Mouse (Mus musculus): ENCODE measurements around the gene Arrdc1. TPM values are rescaled to one million over a fixed set of nuclear protein-coding genes. Genes with fewer than 3 reads are reported as not detected.
"Not testable (repeated sequence)": the region's sequence is repeated elsewhere in the genome, so short reads cannot be mapped to it uniquely, and the experiment has no call there.

Arrdc1 gene
- polyA plus RNA-seq, 1 experiment from 2014 or later: 10.7 TPM

DNA sequence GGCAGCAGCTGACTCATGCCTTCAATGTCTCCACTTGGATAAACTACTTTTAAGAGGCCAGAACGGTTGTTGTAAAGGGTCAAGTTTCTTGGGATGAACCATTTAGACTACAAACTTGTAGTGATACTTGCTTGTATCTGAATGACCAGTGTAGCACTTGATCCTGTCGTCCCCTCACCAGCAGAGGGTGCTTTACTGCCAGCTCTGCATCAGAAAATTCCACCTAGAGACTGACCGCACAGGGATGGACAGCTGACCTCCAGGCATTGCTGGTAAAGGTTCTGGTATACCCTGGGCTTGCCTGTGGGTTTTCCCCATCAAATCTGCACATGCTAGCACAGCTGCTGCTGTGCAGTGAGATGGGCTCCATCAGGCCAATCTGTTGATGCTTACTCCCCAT lies 25.9 kb upstream of the Arrdc1 start:
- Histone ChIP-seq H3K27ac (replicated peaks; ENCODE audit: low read depth, low read length) (no peak overlapping the region), H3K9ac (replicated peaks; ENCODE audit: low read length) (no peak overlapping the region), H3K27me3 (ENCODE audit: control insufficient read depth, insufficient read depth, low read length) (no peaks in the 10 kb centered on the region), H3K4me1 (ENCODE audit: control insufficient read depth, insufficient read depth, low read length) (no peaks in the 10 kb centered on the region), H3K36me3 (replicated peaks; ENCODE audit: control insufficient read depth, insufficient read depth, low read depth, low read length) (peaks cover 14% of the 10 kb centered on the region), H3K4me3 (ENCODE audit: low read depth, low read length) (no peak overlapping the region), H3K9me3 (replicated peaks; ENCODE audit: control insufficient read depth, low read length) (no peaks in the 10 kb centered on the region), H3K4me2 (ENCODE audit: low read depth, low read length) (no peak overlapping the region)
- 31% methylated on average over 3 of the region's 3 CpGs for WGBS
- ATAC-seq (replicated peaks; ENCODE audit: insufficient number of reproducible peaks, low FRiP score, low TSS enrichment, low read depth): no peak
- peak; percentile 42 for DNase-seq (ENCODE audit: low spot score)

DNA sequence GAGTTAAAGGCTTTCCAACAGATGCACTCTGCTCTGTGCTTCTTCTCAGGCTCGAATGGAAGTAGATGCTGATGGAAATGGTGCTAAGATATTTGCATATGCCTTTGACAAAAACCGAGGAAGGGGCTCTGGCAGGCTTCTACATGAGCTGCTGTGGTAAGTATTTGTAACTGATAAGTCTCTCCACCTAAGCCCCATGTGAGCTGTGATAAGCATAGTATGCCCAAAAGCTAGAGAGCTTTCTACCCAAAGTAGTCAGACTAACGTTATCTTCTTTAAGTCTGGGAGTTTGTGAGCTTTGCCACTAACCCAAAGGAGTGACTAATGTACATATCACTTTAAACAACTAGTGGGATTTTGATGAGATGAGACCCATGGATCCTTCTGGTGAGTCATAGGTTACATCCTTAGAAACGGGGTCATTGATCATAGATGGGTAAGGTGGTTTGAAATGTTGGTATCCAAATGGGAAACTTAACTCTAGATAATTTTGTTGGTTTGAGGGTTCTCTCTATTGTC lies 17.5 kb upstream of the Arrdc1 start:
- no peaks in the 10 kb centered on the region for H3K9me3 ChIP-seq (replicated peaks; ENCODE audit: control insufficient read depth, low read length)
- H3K27me3 ChIP-seq (ENCODE audit: control insufficient read depth, insufficient read depth, low read length): no peaks in the 10 kb centered on the region
- no peak overlapping the region for H3K4me2 ChIP-seq (ENCODE audit: low read depth, low read length)
- peaks cover 2% of the 10 kb centered on the region; the same call in 1 of the 2 replicates for H3K4me1 ChIP-seq (ENCODE audit: control insufficient read depth, insufficient read depth, low read length)
- WGBS: 89% methylated on average over 4 of the region's 4 CpGs
- H3K4me3 ChIP-seq (ENCODE audit: low read depth, low read length): no peak overlapping the region
- H3K9ac ChIP-seq (replicated peaks; ENCODE audit: low read length): no peak overlapping the region
- H3K36me3 ChIP-seq (replicated peaks; ENCODE audit: control insufficient read depth, insufficient read depth, low read depth, low read length): peaks cover 3% of the 10 kb centered on the region
- DNase-seq (ENCODE audit: low spot score): no peak
- no peak for ATAC-seq (replicated peaks; ENCODE audit: insufficient number of reproducible peaks, low FRiP score, low TSS enrichment, low read depth)
- no peak overlapping the region for H3K27ac ChIP-seq (replicated peaks; ENCODE audit: low read depth, low read length)

DNA sequence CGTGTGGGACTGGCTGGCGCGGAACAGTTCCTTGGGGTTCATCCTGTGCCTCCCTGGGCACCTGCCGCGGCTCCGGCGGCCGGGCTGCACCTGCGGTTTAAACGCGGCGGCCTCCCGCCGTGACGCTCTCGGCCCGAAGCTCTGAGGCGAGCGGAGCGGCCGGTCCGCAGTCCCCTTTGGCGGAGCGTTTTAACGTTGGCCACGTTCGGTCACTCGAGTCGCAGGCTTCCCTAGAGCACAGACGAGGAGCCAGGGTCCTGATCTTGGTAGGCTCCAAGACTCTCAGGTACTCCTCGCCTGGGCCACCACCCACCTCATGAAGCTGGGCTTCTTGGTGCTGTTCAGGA lies 15.1 kb upstream of the Arrdc1 start:
- Histone ChIP-seq H3K9me3 (replicated peaks; ENCODE audit: control insufficient read depth, low read length) (no peaks in the 10 kb centered on the region), H3K4me1 (ENCODE audit: control insufficient read depth, insufficient read depth, low read length) (peaks cover 2% of the 10 kb centered on the region; the same call in 1 of the 2 replicates), H3K36me3 (replicated peaks; ENCODE audit: control insufficient read depth, insufficient read depth, low read depth, low read length) (no peaks in the 10 kb centered on the region; the same call in none of the 2 replicates), H3K27me3 (ENCODE audit: control insufficient read depth, insufficient read depth, low read length) (no peaks in the 10 kb centered on the region), H3K27ac (replicated peaks; ENCODE audit: low read depth, low read length) (no peak overlapping the region; the same call in 1 of the 2 replicates), H3K4me2 (ENCODE audit: low read depth, low read length) (peak overlapping the region; percentile 88), H3K9ac (replicated peaks; ENCODE audit: low read length) (peak overlapping the region; percentile 81), H3K4me3 (ENCODE audit: low read depth, low read length) (peak overlapping the region; percentile 91)
- WGBS: 0% methylated on average over 31 of the region's 31 CpGs
- DNase-seq (ENCODE audit: low spot score) (peak; percentile 28), ATAC-seq (replicated peaks; ENCODE audit: insufficient number of reproducible peaks, low FRiP score, low TSS enrichment, low read depth) (no peak)

DNA sequence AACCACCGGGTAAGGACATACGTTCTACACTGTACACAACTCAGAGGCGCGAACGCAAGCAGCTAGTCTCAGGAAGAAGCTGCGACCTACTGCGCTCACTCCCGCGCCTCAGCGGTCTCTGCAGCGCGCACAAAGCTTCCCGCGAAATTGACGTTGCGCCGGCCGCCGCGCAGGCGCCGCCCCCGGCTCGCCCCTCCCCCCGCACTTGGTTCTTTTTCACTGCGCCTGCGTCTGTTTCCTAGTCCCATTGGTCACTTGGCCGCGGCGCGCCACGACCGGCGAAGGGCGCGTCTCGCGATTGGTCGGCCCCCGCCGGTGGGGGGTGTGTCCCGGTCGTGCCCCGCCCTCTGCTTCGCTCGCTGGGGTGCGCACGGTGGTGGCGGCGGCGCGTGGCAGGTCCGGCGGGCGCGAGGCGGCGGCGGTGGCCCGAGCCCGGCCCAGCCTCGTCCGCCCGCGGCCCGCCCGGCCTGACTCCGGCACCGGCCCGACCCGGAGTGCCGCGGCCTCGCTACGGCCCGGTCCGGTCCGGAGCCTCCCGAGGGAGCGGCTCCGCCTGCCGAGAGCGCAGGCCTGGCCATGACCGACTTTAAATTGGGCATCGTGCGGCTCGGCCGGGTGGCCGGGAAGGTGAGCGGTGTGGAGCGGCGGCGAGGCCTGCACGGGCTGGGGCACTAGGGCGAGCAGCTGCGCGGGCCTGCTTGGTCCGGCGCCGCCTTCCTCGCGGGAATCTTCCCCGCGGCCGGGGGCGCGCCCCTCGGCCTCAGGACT lies 14.6 kb upstream of the Arrdc1 start, which contains the start of gene Zmynd19:
Gene Zmynd19 (plus strand): TSS at position 372 of the 768 bp plus-strand sequence.
- WGBS: under 1% methylated on average over 60 of the region's 108 CpGs
- no peaks in the 10 kb centered on the region; the same call in none of the 2 replicates for H3K36me3 ChIP-seq (replicated peaks; ENCODE audit: control insufficient read depth, insufficient read depth, low read depth, low read length)
- DNase-seq (ENCODE audit: low spot score): peak; percentile 99
- H3K4me2 ChIP-seq (ENCODE audit: low read depth, low read length): peak within 1 kb of the TSS; percentile 88
- H3K4me3 ChIP-seq (ENCODE audit: low read depth, low read length): peak within 1 kb of the TSS; percentile 91
- no peaks in the 10 kb centered on the region for H3K27me3 ChIP-seq (ENCODE audit: control insufficient read depth, insufficient read depth, low read length)
- peak; percentile 93 for ATAC-seq (replicated peaks; ENCODE audit: insufficient number of reproducible peaks, low FRiP score, low TSS enrichment, low read depth)
- no peaks in the 10 kb centered on the region for H3K9me3 ChIP-seq (replicated peaks; ENCODE audit: control insufficient read depth, low read length)
- H3K9ac ChIP-seq (replicated peaks; ENCODE audit: low read length): peak within 1 kb of the TSS; percentile 81
- H3K4me1 ChIP-seq (ENCODE audit: control insufficient read depth, insufficient read depth, low read length): peaks cover 2% of the 10 kb centered on the region; the same call in 1 of the 2 replicates
- no peak within 1 kb of the TSS; the same call in 1 of the 2 replicates for H3K27ac ChIP-seq (replicated peaks; ENCODE audit: low read depth, low read length)

DNA sequence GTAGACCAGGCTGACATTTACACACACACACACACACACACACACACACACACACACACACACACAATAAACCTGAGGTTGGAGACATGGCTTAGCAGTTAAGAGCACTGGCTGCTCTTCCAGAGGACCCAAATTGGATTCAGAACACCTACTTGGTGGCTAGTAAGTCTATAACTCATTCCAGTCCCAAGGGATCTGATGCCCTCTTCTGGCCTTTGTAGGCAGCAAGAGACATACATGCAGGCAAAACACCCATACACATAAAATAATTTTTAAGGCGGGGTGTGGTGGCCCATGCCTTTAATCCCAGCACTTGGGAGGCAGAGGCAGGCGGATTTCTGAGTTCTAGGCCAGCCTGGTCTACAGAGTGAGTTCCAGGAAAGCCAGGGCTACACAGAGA lies 9.3 kb upstream of the Arrdc1 start:
- not testable (repeated sequence) for H3K4me3 ChIP-seq (ENCODE audit: low read depth, low read length); ATAC-seq (replicated peaks; ENCODE audit: insufficient number of reproducible peaks, low FRiP score, low TSS enrichment, low read depth); H3K36me3 ChIP-seq (replicated peaks; ENCODE audit: control insufficient read depth, insufficient read depth, low read depth, low read length); H3K27ac ChIP-seq (replicated peaks; ENCODE audit: low read depth, low read length); H3K9me3 ChIP-seq (replicated peaks; ENCODE audit: control insufficient read depth, low read length); H3K9ac ChIP-seq (replicated peaks; ENCODE audit: low read length); H3K4me1 ChIP-seq (ENCODE audit: control insufficient read depth, insufficient read depth, low read length); H3K4me2 ChIP-seq (ENCODE audit: low read depth, low read length); H3K27me3 ChIP-seq (ENCODE audit: control insufficient read depth, insufficient read depth, low read length); DNase-seq (ENCODE audit: low spot score)
- 65% methylated on average over 2 of the region's 2 CpGs for WGBS

DNA sequence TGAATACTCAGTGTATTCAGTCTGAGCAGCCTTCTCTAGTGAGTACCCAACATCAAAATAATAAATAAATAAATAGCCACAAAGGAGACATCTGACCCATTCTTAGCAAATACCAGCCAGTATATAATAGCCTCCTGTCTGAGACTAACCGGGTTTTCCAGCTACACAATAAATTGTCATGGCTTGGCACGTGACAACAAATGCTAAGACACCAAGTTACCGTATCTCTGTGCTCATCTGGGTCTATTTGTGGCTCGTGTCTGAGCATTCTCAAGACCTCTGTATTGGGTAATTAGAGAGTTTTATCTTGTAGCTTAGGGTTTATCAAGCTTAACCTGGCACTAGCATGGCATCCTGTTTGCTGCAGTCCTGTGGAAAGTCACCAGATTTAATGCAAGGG lies 7.0 kb upstream of the Arrdc1 start:
- H3K36me3 ChIP-seq (replicated peaks; ENCODE audit: control insufficient read depth, insufficient read depth, low read depth, low read length): no peaks in the 10 kb centered on the region
- no peaks in the 10 kb centered on the region for H3K27me3 ChIP-seq (ENCODE audit: control insufficient read depth, insufficient read depth, low read length)
- ATAC-seq (replicated peaks; ENCODE audit: insufficient number of reproducible peaks, low FRiP score, low TSS enrichment, low read depth): no peak
- H3K9ac ChIP-seq (replicated peaks; ENCODE audit: low read length): no peak overlapping the region
- H3K27ac ChIP-seq (replicated peaks; ENCODE audit: low read depth, low read length): no peak overlapping the region
- no peaks in the 10 kb centered on the region for H3K9me3 ChIP-seq (replicated peaks; ENCODE audit: control insufficient read depth, low read length)
- H3K4me3 ChIP-seq (ENCODE audit: low read depth, low read length): no peak overlapping the region
- H3K4me1 ChIP-seq (ENCODE audit: control insufficient read depth, insufficient read depth, low read length): no peaks in the 10 kb centered on the region
- 73% methylated on average over 4 of the region's 4 CpGs for WGBS
- H3K4me2 ChIP-seq (ENCODE audit: low read depth, low read length): no peak overlapping the region
- DNase-seq (ENCODE audit: low spot score): no peak

DNA sequence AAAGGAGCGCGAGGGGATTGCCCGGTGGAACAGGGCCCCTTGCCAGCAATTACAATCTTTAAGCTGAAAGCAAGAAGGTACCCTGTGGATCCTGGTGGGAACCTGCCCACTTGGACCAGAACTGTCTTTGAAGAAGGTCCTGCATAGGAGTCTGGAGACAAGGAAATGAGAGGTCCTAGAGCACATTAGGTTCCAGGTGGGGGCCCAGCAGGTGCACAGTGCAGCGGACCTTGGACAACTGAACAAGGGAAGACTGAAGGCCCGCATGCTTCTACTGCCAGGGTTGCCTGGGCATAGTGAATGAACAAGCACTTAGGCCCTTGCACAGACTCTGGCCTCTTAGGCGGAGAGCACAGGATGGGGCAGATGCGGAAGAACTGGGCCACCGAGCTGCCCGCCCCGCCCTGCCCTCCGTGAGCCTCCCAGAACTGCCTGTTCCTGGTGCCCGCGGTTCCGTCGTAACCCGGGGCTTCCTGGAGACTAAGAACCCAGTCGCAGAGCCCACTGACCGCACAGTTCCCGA lies 550 bp downstream of the Arrdc1 start:
- peak; percentile 11 for DNase-seq (ENCODE audit: low spot score)
- Histone ChIP-seq H3K9ac (replicated peaks; ENCODE audit: low read length) (peak overlapping the region; percentile 66), H3K27ac (replicated peaks; ENCODE audit: low read depth, low read length) (0 out of 2 replicates have a peak overlapping the region, but pooled peaks have one; percentile 13), H3K4me3 (ENCODE audit: low read depth, low read length) (peak overlapping the region; percentile 58), H3K4me2 (ENCODE audit: low read depth, low read length) (peak overlapping the region; percentile 95), H3K27me3 (ENCODE audit: control insufficient read depth, insufficient read depth, low read length) (no peaks in the 10 kb centered on the region), H3K36me3 (replicated peaks; ENCODE audit: control insufficient read depth, insufficient read depth, low read depth, low read length) (no peaks in the 10 kb centered on the region), H3K9me3 (replicated peaks; ENCODE audit: control insufficient read depth, low read length) (no peaks in the 10 kb centered on the region), H3K4me1 (ENCODE audit: control insufficient read depth, insufficient read depth, low read length) (no peaks in the 10 kb centered on the region)
- peak; percentile 54 for ATAC-seq (replicated peaks; ENCODE audit: insufficient number of reproducible peaks, low FRiP score, low TSS enrichment, low read depth)
- 4% methylated on average over 19 of the region's 19 CpGs for WGBS

DNA sequence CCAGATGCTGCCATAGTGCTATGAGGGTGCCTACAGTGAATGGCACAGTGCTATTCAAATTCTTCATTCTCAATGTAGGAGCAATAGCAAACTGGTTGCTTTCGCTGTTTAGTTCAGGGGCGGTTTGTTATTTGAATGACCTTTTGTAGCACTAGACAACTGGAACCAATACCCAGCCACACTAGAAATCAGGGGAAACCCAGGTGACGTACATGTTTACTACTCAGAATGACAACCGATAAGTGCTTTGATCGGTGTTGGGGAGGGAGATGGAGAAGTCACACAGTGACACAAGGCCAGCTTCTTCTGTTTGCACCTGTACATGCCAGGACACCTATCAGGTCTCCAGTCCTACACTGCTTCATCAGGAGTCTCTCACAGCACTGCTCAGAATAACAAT lies 5.5 kb downstream of the Arrdc1 start:
- no peaks in the 10 kb centered on the region for H3K9me3 ChIP-seq (replicated peaks; ENCODE audit: control insufficient read depth, low read length)
- no peaks in the 10 kb centered on the region for H3K36me3 ChIP-seq (replicated peaks; ENCODE audit: control insufficient read depth, insufficient read depth, low read depth, low read length)
- H3K4me3 ChIP-seq (ENCODE audit: low read depth, low read length): no peak overlapping the region
- H3K4me2 ChIP-seq (ENCODE audit: low read depth, low read length): no peak overlapping the region
- no peak overlapping the region for H3K9ac ChIP-seq (replicated peaks; ENCODE audit: low read length)
- WGBS: 87% methylated on average over 5 of the region's 5 CpGs
- H3K27me3 ChIP-seq (ENCODE audit: control insufficient read depth, insufficient read depth, low read length): no peaks in the 10 kb centered on the region
- no peak overlapping the region for H3K27ac ChIP-seq (replicated peaks; ENCODE audit: low read depth, low read length)
- ATAC-seq (replicated peaks; ENCODE audit: insufficient number of reproducible peaks, low FRiP score, low TSS enrichment, low read depth): no peak
- no peaks in the 10 kb centered on the region for H3K4me1 ChIP-seq (ENCODE audit: control insufficient read depth, insufficient read depth, low read length)
- DNase-seq (ENCODE audit: low spot score): no peak
